ENCODE assay signal across 10 mouse cellular contexts in genomic region chr6:73014317-73015160, GRCm38 (mm10). TPM values are rescaled to one million over a fixed set of nuclear protein-coding genes. Genes with fewer than 3 reads are reported as not detected.
A peak's percentile ranks its signal among the peaks of the same experiment; 100 is the strongest.
DNase-seq lines count a peak whose midpoint lies in the region; ATAC-seq lines count a peak whose summit lies in the region.
"Had no signal": no experiment of that assay in that cellular context is flagged by ENCODE, and none has a peak within 500 bp of the region (broad histone marks: within the 10 kb centered on the region; RNA-seq: fewer than 3 reads in every experiment).

No protein-coding gene starts in this region.

- no peak overlapping the region for H3K4me3 ChIP-seq in forebrain, embryonic 10.5 days
- H3K4me3 ChIP-seq in forebrain, embryonic 15.5 days, result no peak overlapping the region
- no peak overlapping the region for H3K4me3 ChIP-seq in embryonic facial prominence, embryonic 10.5 days
- H3K4me3 ChIP-seq in midbrain, embryonic 15.5 days, result no peak overlapping the region
- H3K4me3 ChIP-seq: liver, embryonic 15.5 days had no signal

- H3K4me2 ChIP-seq in forebrain, embryonic 15.5 days (replicated peaks), result no peak overlapping the region
- H3K4me2 ChIP-seq in midbrain, embryonic 15.5 days, result no peak overlapping the region
- H3K4me2 ChIP-seq: liver, embryonic 15.5 days had no signal

- ATAC-seq in forebrain, embryonic 15.5 days (replicated peaks), result no peak
- ATAC-seq in midbrain, embryonic 15.5 days (replicated peaks), result no peak
- ATAC-seq: hindbrain, postnatal 0 days had no signal

- no peaks in the 10 kb centered on the region for H3K27me3 ChIP-seq in forebrain, embryonic 10.5 days (ENCODE audit: poor library complexity, severe bottlenecking)
- H3K27me3 ChIP-seq in forebrain, embryonic 15.5 days, result no peaks in the 10 kb centered on the region
- no peaks in the 10 kb centered on the region for H3K27me3 ChIP-seq in embryonic facial prominence, embryonic 10.5 days (replicated peaks; ENCODE audit: low read depth, poor library complexity, severe bottlenecking)
- no peaks in the 10 kb centered on the region for H3K27me3 ChIP-seq in midbrain, embryonic 15.5 days (replicated peaks)
- H3K27me3 ChIP-seq: liver, embryonic 15.5 days had no signal

- 53% methylated on average over 13 of the region's 13 CpGs for WGBS in forebrain, embryonic 10.5 days
- 35% methylated on average over 13 of the region's 13 CpGs for WGBS in forebrain, embryonic 15.5 days
- WGBS in embryonic facial prominence, embryonic 10.5 days, result 59% methylated on average over 13 of the region's 13 CpGs
- WGBS in midbrain, embryonic 15.5 days, result 48% methylated on average over 13 of the region's 13 CpGs

- peak; percentile 14 for DNase-seq in forebrain, embryonic 10.5 days (ENCODE audit: extremely low spot score, low spot score)
- DNase-seq in 3134 (ENCODE audit: extremely low read depth, insufficient read length, low spot score), result peak; percentile 77
- DNase-seq in embryonic facial prominence, embryonic 10.5 days (ENCODE audit: low spot score), result peak; percentile 24
- DNase-seq in kidney, postnatal 25 days, result peak; percentile 58 to 83
- no peak for DNase-seq in thymus, postnatal 14 days
- no peak for DNase-seq in cerebellum, adult 9-10 months

- peak overlapping the region; percentile 40; the same call in 1 of the 2 replicates for H3K27ac ChIP-seq in forebrain, embryonic 10.5 days
- H3K27ac ChIP-seq in forebrain, embryonic 15.5 days (replicated peaks), result no peak overlapping the region
- 0 out of 2 replicates have a peak overlapping the region, but pooled peaks have one; percentile 24 for H3K27ac ChIP-seq in embryonic facial prominence, embryonic 10.5 days (replicated peaks)
- no peak overlapping the region for H3K27ac ChIP-seq in midbrain, embryonic 15.5 days
- H3K27ac ChIP-seq: hindbrain, postnatal 0 days; liver, embryonic 15.5 days had no signal

- H3K9me3 ChIP-seq in forebrain, embryonic 10.5 days, result no peaks in the 10 kb centered on the region
- H3K9me3 ChIP-seq in forebrain, embryonic 15.5 days, result no peaks in the 10 kb centered on the region
- no peaks in the 10 kb centered on the region for H3K9me3 ChIP-seq in embryonic facial prominence, embryonic 10.5 days
- H3K9me3 ChIP-seq in midbrain, embryonic 15.5 days, result no peaks in the 10 kb centered on the region
- H3K9me3 ChIP-seq: liver, embryonic 15.5 days had no signal

- no peaks in the 10 kb centered on the region for H3K36me3 ChIP-seq in forebrain, embryonic 10.5 days (replicated peaks)
- H3K36me3 ChIP-seq in forebrain, embryonic 15.5 days, result no peaks in the 10 kb centered on the region
- no peaks in the 10 kb centered on the region for H3K36me3 ChIP-seq in embryonic facial prominence, embryonic 10.5 days (replicated peaks)
- H3K36me3 ChIP-seq in midbrain, embryonic 15.5 days (replicated peaks), result no peaks in the 10 kb centered on the region
- H3K36me3 ChIP-seq: liver, embryonic 15.5 days had no signal

- no peak overlapping the region for H3K9ac ChIP-seq in forebrain, embryonic 15.5 days (replicated peaks)
- no peak overlapping the region for H3K9ac ChIP-seq in midbrain, embryonic 15.5 days
- H3K9ac ChIP-seq: liver, embryonic 15.5 days had no signal

- H3K4me1 ChIP-seq in forebrain, embryonic 10.5 days, result peaks cover 14% of the 10 kb centered on the region
- H3K4me1 ChIP-seq in forebrain, embryonic 15.5 days, result peaks cover 4% of the 10 kb centered on the region; the same call in 1 of the 2 replicates
- H3K4me1 ChIP-seq in embryonic facial prominence, embryonic 10.5 days, result peaks cover 25% of the 10 kb centered on the region
- no peaks in the 10 kb centered on the region for H3K4me1 ChIP-seq in midbrain, embryonic 15.5 days
- H3K4me1 ChIP-seq: liver, embryonic 15.5 days had no signal

RNA-seq across cellular contexts. Expression of gene Tmsb10, which starts 56.0 kb away (rescaled TPM):
- 2,414 and 2,501 TPM in 2 replicates for polyA plus RNA-seq in forebrain, embryonic 10.5 days (2016; fragmentation: Nextera tagmentation; extraction: Ambion mirVana)
- polyA plus RNA-seq in forebrain, embryonic 15.5 days (2015; fragmentation: Nextera tagmentation; extraction: Ambion mirVana), result 4,419 and 4,667 TPM in 2 replicates
- 3,167 and 3,450 TPM in 2 replicates for polyA plus RNA-seq in embryonic facial prominence, embryonic 10.5 days (2016; fragmentation: Nextera tagmentation; extraction: Ambion mirVana)
- polyA plus RNA-seq in midbrain, embryonic 15.5 days (2015; fragmentation: Nextera tagmentation; extraction: Ambion mirVana), result 4,117 and 4,750 TPM in 2 replicates

Comparison
In these comparisons a context has a peak if more than half of its experiments do, and no peak if none do; other contexts are left out.
1. H3K27ac ChIP-seq: peak in forebrain, embryonic 10.5 days (single experiment) and embryonic facial prominence, embryonic 10.5 days (single experiment); none in forebrain, embryonic 15.5 days (single experiment) and midbrain, embryonic 15.5 days (single experiment).
2. DNase-seq: peak in forebrain, embryonic 10.5 days (single experiment), 3134 (single experiment), embryonic facial prominence, embryonic 10.5 days (single experiment) and kidney, postnatal 25 days (2 of 2); none in thymus, postnatal 14 days (single experiment) and cerebellum, adult 9-10 months (single experiment).